1 mouse cellular context compared by ENCODE assay signal in genomic region chr11:115358468-115358867, GRCm38 (mm10).
A peak's percentile ranks its signal among the peaks of the same experiment; 100 is the strongest.
TF ChIP-seq lines count a peak whose summit lies in the region.

No protein-coding gene starts in this region.

TF ChIP-seq in MEL, 35 proteins besides CTCF, POLR2A, EP300 and RAD21 (continued from another document):
- no peak for TF ChIP-seq USF2 (IDR thresholded peaks at IDR 0.05; ENCODE audit: borderline replicate concordance in 1 of 2, insufficient read depth in 1 of 2, low read depth in 1 of 2, low read length in 2 of 2)
- no peak for TF ChIP-seq TCF12 (IDR thresholded peaks at IDR 0.05; ENCODE audit: low read depth, low read length)
- TF ChIP-seq MXI1 (IDR thresholded peaks at IDR 0.05; ENCODE audit: low read depth, low read length), result peak; percentile 55
- TF ChIP-seq ZC3H11A (IDR thresholded peaks at IDR 0.05; ENCODE audit: low read depth, low read length), result peak; percentile 93
- TF ChIP-seq ZNF384 (IDR thresholded peaks at IDR 0.05; ENCODE audit: low read depth, low read length), result 0 out of 2 replicates have a peak, but pooled peaks have one; percentile 9
- peak; percentile 42; the same call in 1 of the 2 replicates for TF ChIP-seq ELF1 (IDR thresholded peaks at IDR 0.05; ENCODE audit: low read depth, low read length)
- no peak for TF ChIP-seq TBP (IDR thresholded peaks at IDR 0.05; ENCODE audit: low read depth, low read length)
- 0 out of 2 replicates have a peak, but pooled peaks have one; percentile 34 for TF ChIP-seq HCFC1 (IDR thresholded peaks at IDR 0.05; ENCODE audit: low read depth, low read length)
- no peak for TF ChIP-seq MEF2A (IDR thresholded peaks at IDR 0.05; ENCODE audit: extremely low read depth, insufficient replicate concordance, low read depth, low read length, poor library complexity, severe bottlenecking)
- no peak for TF ChIP-seq POLR2AphosphoS5 (IDR thresholded peaks at IDR 0.05; ENCODE audit: borderline replicate concordance, low read depth, low read length)
- TF ChIP-seq BHLHE40 (IDR thresholded peaks at IDR 0.05; ENCODE audit: borderline replicate concordance, low read depth, low read length), result peak; percentile 36; the same call in 1 of the 2 replicates
- peak; percentile 91 for TF ChIP-seq SMC3 (IDR thresholded peaks at IDR 0.05; ENCODE audit: low read depth, low read length)
